1 mouse cellular context compared by ENCODE assay signal in genomic region chr7:127142666-127143065, GRCm38 (mm10).
TF ChIP-seq lines count a peak whose summit lies in the region.

No protein-coding gene starts in this region.

TF ChIP-seq in MEL, 35 proteins besides CTCF, POLR2A, EP300 and RAD21:
- no peak for TF ChIP-seq GABPA (IDR thresholded peaks at IDR 0.05; ENCODE audit: low read depth, low read length)
- TF ChIP-seq POLR2AphosphoS5 (IDR thresholded peaks at IDR 0.05; ENCODE audit: borderline replicate concordance, low read depth, low read length) = no peak
- TF ChIP-seq BHLHE40 (IDR thresholded peaks at IDR 0.05; ENCODE audit: borderline replicate concordance, low read depth, low read length) = no peak
- no peak for TF ChIP-seq HCFC1 (IDR thresholded peaks at IDR 0.05; ENCODE audit: low read depth, low read length)
- peak; percentile 57; the same call in 1 of the 2 replicates for TF ChIP-seq MXI1 (IDR thresholded peaks at IDR 0.05; ENCODE audit: low read depth, low read length)
- TF ChIP-seq ZNF384 (IDR thresholded peaks at IDR 0.05; ENCODE audit: low read depth, low read length) = no peak
- TF ChIP-seq TCF12 (IDR thresholded peaks at IDR 0.05; ENCODE audit: low read depth, low read length) = peak; percentile 49; the same call in 1 of the 2 replicates
- TF ChIP-seq ZC3H11A (IDR thresholded peaks at IDR 0.05; ENCODE audit: low read depth, low read length) = no peak
- TF ChIP-seq TBP (IDR thresholded peaks at IDR 0.05; ENCODE audit: low read depth, low read length) = no peak
- TF ChIP-seq E2F4 (IDR thresholded peaks at IDR 0.05; ENCODE audit: borderline replicate concordance, low read depth, low read length) = no peak
- TF ChIP-seq ETS1 (IDR thresholded peaks at IDR 0.05; ENCODE audit: low read depth, low read length) = peak; percentile 38; the same call in 1 of the 2 replicates
- TF ChIP-seq ZKSCAN1 (IDR thresholded peaks at IDR 0.05; ENCODE audit: low read depth, low read length) = no peak
- TF ChIP-seq CHD1 (IDR thresholded peaks at IDR 0.05; ENCODE audit: low read depth, low read length) = no peak
- TF ChIP-seq MYC (IDR thresholded peaks at IDR 0.05; ENCODE audit: low read depth, low read length) = no peak
- no peak for TF ChIP-seq SMC3 (IDR thresholded peaks at IDR 0.05; ENCODE audit: low read depth, low read length)
- TF ChIP-seq RCOR1 (IDR thresholded peaks at IDR 0.05; ENCODE audit: low read depth, low read length) = 0 out of 2 replicates have a peak, but pooled peaks have one; percentile 30
- TF ChIP-seq KAT2A (conservative IDR thresholded peaks at IDR 0.05; ENCODE audit: low read depth, low read length) = no peak
- TF ChIP-seq NELFE (IDR thresholded peaks at IDR 0.05; ENCODE audit: low read depth, low read length) = no peak
- TF ChIP-seq USF2 (IDR thresholded peaks at IDR 0.05; ENCODE audit: borderline replicate concordance in 1 of 2, insufficient read depth in 1 of 2, low read depth in 1 of 2, low read length in 2 of 2) = no peak
- TF ChIP-seq MAFK (IDR thresholded peaks at IDR 0.05; ENCODE audit: borderline replicate concordance, low read depth, low read length) = no peak
- no peak for TF ChIP-seq CHD2 (IDR thresholded peaks at IDR 0.05; ENCODE audit: low read length)
- TF ChIP-seq GATA1 (IDR thresholded peaks at IDR 0.05; ENCODE audit: low read depth, low read length) = peak; percentile 54
- TF ChIP-seq SIN3A (IDR thresholded peaks at IDR 0.05; ENCODE audit: low read length) = no peak; the same call in 1 of the 2 replicates
- TF ChIP-seq ZMIZ1 (IDR thresholded peaks at IDR 0.05; ENCODE audit: low read depth, low read length) = no peak
- no peak for TF ChIP-seq POLR2AphosphoS2 (IDR thresholded peaks at IDR 0.05; ENCODE audit: low read length)
- TF ChIP-seq TAL1 (IDR thresholded peaks at IDR 0.05; ENCODE audit: low read length) = 0 out of 2 replicates have a peak, but pooled peaks have one; percentile 17
- no peak for TF ChIP-seq MYB (IDR thresholded peaks at IDR 0.05; ENCODE audit: low read depth, low read length)
- no peak for TF ChIP-seq USF1 (IDR thresholded peaks at IDR 0.05; ENCODE audit: low read depth, low read length)
- no peak for TF ChIP-seq MEF2A (IDR thresholded peaks at IDR 0.05; ENCODE audit: extremely low read depth, insufficient replicate concordance, low read depth, low read length, poor library complexity, severe bottlenecking)
- TF ChIP-seq UBTF (IDR thresholded peaks at IDR 0.05; ENCODE audit: borderline replicate concordance, insufficient read depth, low read depth, low read length) = no peak
- TF ChIP-seq MAX (IDR thresholded peaks at IDR 0.05; ENCODE audit: low read length) = no peak
- no peak for TF ChIP-seq JUND (IDR thresholded peaks at IDR 0.05; ENCODE audit: low read depth, low read length)
- no peak for TF ChIP-seq MAZ (IDR thresholded peaks at IDR 0.05; ENCODE audit: low read depth, low read length)
- no peak for TF ChIP-seq NRF1 (IDR thresholded peaks at IDR 0.05; ENCODE audit: insufficient read depth, low read depth, low read length, poor library complexity, severe bottlenecking)
- TF ChIP-seq ELF1 (IDR thresholded peaks at IDR 0.05; ENCODE audit: low read depth, low read length) = peak; percentile 10; the same call in 1 of the 2 replicates
